Comparison of ENCODE assay signal across 17 mouse cellular contexts in genomic region chr1:83851081-83851480, GRCm38 (mm10).
DNase-seq lines count a peak whose midpoint lies in the region; TF ChIP-seq lines count a peak whose summit lies in the region.
"Had no signal": no experiment of that assay in that cellular context is flagged by ENCODE, and none has a peak within 500 bp of the region (broad histone marks: within the 10 kb centered on the region; RNA-seq: fewer than 3 reads in every experiment).

No protein-coding gene starts in this region.

- intact Hi-C loops in gastrocnemius, postnatal 36 days (cut with DNase I), result no loop called here

- no peak for TF ChIP-seq CTCF in brain, embryonic 14.5 days (IDR thresholded peaks at IDR 0.05; ENCODE audit: borderline replicate concordance, extremely low read depth, insufficient read depth, insufficient read length)

- peak; percentile 39 for DNase-seq in gastrocnemius, adult 18-20 months (ENCODE audit: low spot score)
- no peak for DNase-seq in gastrocnemius, postnatal 36 days
- peak; percentile 36 to 68 for DNase-seq in heart, adult 9 months (ENCODE audit: low spot score in 2 of 2)
- no peak for DNase-seq in heart, postnatal 4 days
- peak; percentile 22 for DNase-seq in 3T3-L1 (ENCODE audit: low read depth, low spot score)
- peak; percentile 36 for DNase-seq in brain, embryonic 14.5 days (ENCODE audit: low read depth)
- DNase-seq in c-Kit-positive CD71-positive TER-119-positive erythroid progenitor cells, embryonic 14.5 days (ENCODE audit: low spot score), result no peak
- DNase-seq: adrenal gland, postnatal 36 days; cerebellum, adult 2 months; cerebellum, postnatal 25 days; kidney, postnatal 25 days; layer of hippocampus, postnatal 36 days; lung, adult 18-20 months; lung, postnatal 10 days; right cerebral cortex, postnatal 14 days; spleen, adult 18-20 months; thymus, postnatal 14 days had no signal

- no peak for TF ChIP-seq POLR2A in brain, embryonic 14.5 days (IDR thresholded peaks at IDR 0.05; ENCODE audit: borderline replicate concordance, extremely low read depth, insufficient read depth, insufficient read length, poor library complexity, severe bottlenecking)

Comparison
In these comparisons a context has a peak if more than half of its experiments do, and no peak if none do; other contexts are left out.
1. DNase-seq: peak in gastrocnemius, adult 18-20 months (single experiment), heart, adult 9 months (2 of 2), 3T3-L1 (single experiment) and brain, embryonic 14.5 days (single experiment); none in gastrocnemius, postnatal 36 days (0 of 2), heart, postnatal 4 days (single experiment) and c-Kit-positive CD71-positive TER-119-positive erythroid progenitor cells, embryonic 14.5 days (single experiment).